Mouse (Mus musculus) midbrain, postnatal 0 days (tissue): Measurements from ENCODE around the gene Daam2. TPM values are rescaled to one million over a fixed set of nuclear protein-coding genes. Genes with fewer than 3 reads are reported as not detected.

Experiments used
- ATAC-seq: fragments of 200-750 bp; cut with Nextera tagmentation; 2 replicates; pipeline ENCODE4 v1.8.0; 2017; ENCODE audit warnings: moderate number of reproducible peaks, mild to moderate bottlenecking, moderate TSS enrichment, moderate library complexity; ENCODE audit not compliant: low FRiP score
- DNase-seq: peaks from one replicate; pipeline ENCODE4 v3.0.0-alpha.2; 2015; ENCODE audit warnings: low spot score
- H3K27ac ChIP-seq: fragments of 300-500 bp; sonication (generic); 2 replicates; pipeline ENCODE4 v1.5.1; 2014; ENCODE audit warnings: low read depth, mild to moderate bottlenecking, low read length, mixed read lengths
- H3K27me3 ChIP-seq: fragments of 300-500 bp; sonication (generic); 2 replicates; pipeline ENCODE4 v1.6.1; 2014; ENCODE audit warnings: low read length, control low read depth, mixed read lengths; ENCODE audit not compliant: insufficient read depth
- H3K36me3 ChIP-seq: fragments of 300-500 bp; sonication (generic); 2 replicates; pipeline ENCODE4 v1.6.1; 2014; ENCODE audit warnings: low read length, control low read depth, mixed read lengths; ENCODE audit not compliant: insufficient read depth
- H3K4me1 ChIP-seq: fragments of 300-500 bp; sonication (generic); 2 replicates; pipeline ENCODE4 v1.6.1; 2014; ENCODE audit warnings: mild to moderate bottlenecking, control low read depth, antibody characterized with exemption, low read length, mixed read lengths; ENCODE audit not compliant: insufficient read depth
- H3K4me2 ChIP-seq: fragments of 300-500 bp; sonication (generic); 2 replicates; pipeline ENCODE4 v1.6.1; 2014; ENCODE audit warnings: low read depth, mild to moderate bottlenecking, low read length, mixed read lengths; ENCODE audit not compliant: poor library complexity, severe bottlenecking
- H3K4me3 ChIP-seq: fragments of 300-500 bp; sonication (generic); 2 replicates; pipeline ENCODE4 v1.5.1; 2014; ENCODE audit warnings: low read depth, mild to moderate bottlenecking, low read length, moderate library complexity
- H3K9ac ChIP-seq: fragments of 300-500 bp; sonication (generic); replicated peaks from 2 replicates; pipeline ENCODE4 v1.6.1; 2014; ENCODE audit warnings: mild to moderate bottlenecking, low read length, moderate library complexity, mixed read lengths; ENCODE audit not compliant: poor library complexity, severe bottlenecking
- H3K9me3 ChIP-seq: fragments of 300-500 bp; sonication (generic); 2 replicates; pipeline ENCODE4 v1.6.1; 2016; ENCODE audit warnings: low read length, control low read depth
- CTCF ChIP-seq: IDR thresholded peaks from 2 replicates; pipeline ENCODE4 v1.5.1; 2016; ENCODE audit warnings: antibody characterized with exemption, mild to moderate bottlenecking
- WGBS: fragments of 180-500 bp; shearing (Covaris S2); extraction: QIAGEN DNeasy Blood & Tissue Kit; methylation state at CpG from one replicate; pipeline ENCODE4 v1.1.7; 2014; 5-methylcytosine and 5-hydroxymethylcytosine counted together
- polyA plus RNA-seq: library from polyadenylated mRNA; unstranded; fragments of >200 nt; fragmentation: Nextera tagmentation; extraction: Ambion mirVana; gene quantifications from 2 replicates; pipeline ENCODE4 v1.2.1, GENCODE M21; 2015
- total RNA-seq: library from RNA; depleted of rRNA; stranded (reverse); fragments of >200 nt; gene quantifications from 2 replicates; pipeline ENCODE4 v1.2.3, GENCODE M21; 2014

Daam2 gene
- total and polyA plus RNA-seq, 2 experiments from 2014 or later: 1.7 to 12.5 TPM

DNA sequence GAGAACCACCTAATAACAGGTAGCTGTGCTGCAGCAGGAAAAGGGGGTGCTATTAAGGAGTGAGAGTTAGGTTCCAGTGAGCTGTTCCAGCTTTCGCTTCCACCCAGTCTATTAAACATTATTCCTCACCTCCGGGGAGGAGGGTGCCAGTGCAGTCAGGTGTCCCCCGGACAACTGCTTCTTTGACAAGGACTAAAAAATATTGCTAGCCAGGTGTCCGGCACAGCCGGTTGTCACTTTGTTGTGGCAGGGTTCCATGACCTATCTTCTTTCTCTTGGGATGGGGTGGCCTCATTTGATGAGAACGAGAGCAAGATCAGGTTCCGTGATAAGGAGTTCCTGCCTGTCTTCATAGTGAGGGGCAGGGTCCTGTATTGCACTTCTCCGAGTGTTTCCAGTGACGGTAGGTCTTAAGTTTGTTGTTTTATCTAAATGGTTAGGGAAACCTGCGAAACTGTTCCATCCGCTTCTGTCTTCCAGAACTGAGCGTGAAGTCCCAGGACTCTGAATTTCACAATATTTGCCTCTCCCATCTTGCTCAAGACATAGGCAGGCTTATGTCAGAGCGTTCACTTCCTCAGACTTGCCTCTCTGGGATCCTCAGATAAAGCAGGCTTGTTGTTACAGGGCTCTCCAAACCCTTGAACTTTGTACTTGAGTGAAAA, 135.3 kb downstream of the Daam2 start:
- H3K9ac ChIP-seq: peak overlapping the region; percentile 78
- peak overlapping the region; percentile 72 for H3K4me3 ChIP-seq
- no peak for DNase-seq
- H3K4me1 ChIP-seq: peaks cover 6% of the 10 kb centered on the region; the same call in 1 of the 2 replicates
- H3K9me3 ChIP-seq: no peaks in the 10 kb centered on the region
- H3K27ac ChIP-seq: peak overlapping the region; percentile 48; the same call in 1 of the 2 replicates
- no peaks in the 10 kb centered on the region for H3K36me3 ChIP-seq
- peak; percentile 20; the same call in 1 of the 2 replicates for ATAC-seq
- WGBS: 60% methylated on average over 13 of the region's 13 CpGs
- peak overlapping the region; percentile 95 for H3K4me2 ChIP-seq
- no peaks in the 10 kb centered on the region for H3K27me3 ChIP-seq
- TF ChIP-seq CTCF: no peak

DNA sequence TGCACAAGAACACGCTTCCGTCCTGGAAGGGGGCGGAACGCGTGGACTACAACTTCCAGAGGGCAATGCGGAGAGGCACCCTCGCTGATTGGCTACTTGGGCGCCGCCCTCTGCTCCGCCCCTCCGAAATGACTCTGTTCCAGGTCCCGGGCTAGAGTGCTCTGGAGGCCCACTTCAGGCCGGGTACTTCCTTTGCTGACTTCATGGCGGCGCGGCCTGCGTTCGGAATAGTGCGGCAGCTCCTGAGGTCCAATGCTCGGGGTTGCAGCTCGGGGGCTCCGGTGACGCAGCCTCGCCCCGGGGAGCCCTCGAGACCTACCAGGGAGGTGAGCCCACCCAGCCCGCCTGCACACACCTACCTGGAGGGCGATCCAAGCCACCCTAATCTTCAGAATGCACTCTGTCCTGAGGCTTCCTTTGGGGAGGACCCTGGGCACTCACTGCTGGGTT, 135.9 kb downstream of the Daam2 start, which contains the start of gene Mocs1:
Mocs1 (plus strand) TSS at position 124 of the 450 bp plus-strand sequence.
- DNase-seq (peak; percentile 95), ATAC-seq (peak; percentile 97)
- H3K4me2 ChIP-seq: peak within 1 kb of the TSS; percentile 95
- no peaks in the 10 kb centered on the region for H3K9me3 ChIP-seq
- under 1% methylated on average over 24 of the region's 28 CpGs for WGBS
- H3K27ac ChIP-seq: peak within 1 kb of the TSS; percentile 48; the same call in 1 of the 2 replicates
- H3K9ac ChIP-seq: peak within 1 kb of the TSS; percentile 78
- peak within 1 kb of the TSS; percentile 72 for H3K4me3 ChIP-seq
- no peaks in the 10 kb centered on the region for H3K27me3 ChIP-seq
- peaks cover 6% of the 10 kb centered on the region; the same call in 1 of the 2 replicates for H3K4me1 ChIP-seq
- H3K36me3 ChIP-seq: no peaks in the 10 kb centered on the region
- no peak for TF ChIP-seq CTCF

DNA sequence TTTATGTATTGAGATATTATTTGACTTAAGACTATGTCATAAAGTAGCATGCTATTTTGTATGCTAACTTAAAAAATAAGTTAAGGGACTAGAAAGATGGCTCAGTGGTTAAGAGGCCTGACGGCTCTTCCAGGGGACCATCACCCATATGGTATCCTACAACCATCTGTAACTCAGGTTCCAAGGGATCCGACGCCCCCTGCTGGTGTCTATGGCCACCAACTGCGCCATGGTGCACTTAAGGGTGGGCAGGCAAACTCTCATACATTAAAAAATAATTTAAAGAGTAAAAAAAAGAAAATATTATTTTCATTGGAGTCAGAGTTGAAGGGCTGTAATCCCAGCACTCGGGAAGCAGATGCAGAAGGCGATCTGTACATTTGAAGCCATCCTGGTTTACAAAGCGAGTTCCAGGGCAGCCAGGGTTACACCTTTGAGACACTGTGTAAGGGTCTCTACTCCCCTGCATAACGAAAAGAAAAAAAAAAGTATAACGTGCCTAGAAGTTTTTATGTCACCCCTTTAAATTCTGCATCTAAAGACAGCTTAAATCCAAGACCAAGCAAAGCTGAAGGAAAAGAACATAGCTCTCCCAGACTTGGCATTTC, 136.4 kb downstream of the Daam2 start:
- H3K36me3 ChIP-seq: no peaks in the 10 kb centered on the region
- no peak overlapping the region for H3K9ac ChIP-seq
- peaks cover 6% of the 10 kb centered on the region; the same call in 1 of the 2 replicates for H3K4me1 ChIP-seq
- H3K4me3 ChIP-seq: peak overlapping the region; percentile 72
- H3K27me3 ChIP-seq: no peaks in the 10 kb centered on the region
- no peak overlapping the region for H3K27ac ChIP-seq
- ATAC-seq (peak; percentile 4; the same call in 1 of the 2 replicates), DNase-seq (no peak)
- H3K4me2 ChIP-seq: peak overlapping the region; percentile 95
- WGBS: 19% methylated on average over 9 of the region's 9 CpGs
- peak; percentile 56 for TF ChIP-seq CTCF
- no peaks in the 10 kb centered on the region for H3K9me3 ChIP-seq

DNA sequence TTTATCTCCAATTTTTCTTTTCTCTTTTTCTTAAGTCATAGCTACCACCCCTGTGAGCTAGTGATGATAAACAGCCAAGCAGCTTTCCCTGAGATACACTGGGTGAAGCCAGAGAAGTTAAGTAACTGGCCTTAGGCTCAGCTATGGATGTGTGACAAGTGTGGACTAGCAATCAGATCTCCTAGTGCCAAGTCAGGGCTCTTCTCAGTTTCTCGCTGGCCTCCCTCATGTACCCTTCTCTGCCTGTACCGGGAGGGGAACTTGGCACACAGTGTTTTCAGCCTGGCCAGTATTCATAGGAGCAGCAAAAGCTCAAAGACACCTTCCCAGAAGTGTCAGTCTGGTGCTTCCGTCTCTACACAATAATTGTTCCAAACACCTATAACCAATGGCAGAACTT, 140.3 kb downstream of the Daam2 start:
- Histone ChIP-seq H3K36me3 (no peaks in the 10 kb centered on the region), H3K4me3 (no peak overlapping the region), H3K9ac (no peak overlapping the region), H3K4me1 (0 out of 2 replicates have a peak, but pooled peaks cover 2% of the 10 kb centered on the region), H3K27me3 (no peaks in the 10 kb centered on the region), H3K9me3 (no peaks in the 10 kb centered on the region), H3K27ac (no peak overlapping the region), H3K4me2 (no peak overlapping the region)
- DNase-seq (no peak), ATAC-seq (no peak)
- no peak for TF ChIP-seq CTCF
- WGBS: 88% methylated on average over 3 of the region's 3 CpGs

DNA sequence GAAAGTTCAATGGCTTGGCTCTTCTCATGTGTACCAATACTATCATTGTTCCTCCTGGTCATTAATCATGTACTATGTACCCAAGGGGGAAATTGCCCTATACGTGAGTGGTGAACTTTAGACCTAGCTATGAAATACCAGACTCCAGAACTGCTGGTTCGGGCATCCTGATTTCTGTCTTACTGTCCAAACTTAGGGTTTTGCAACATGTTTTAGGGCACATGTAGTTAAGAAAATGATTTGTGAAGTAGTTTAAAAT, 141.1 kb downstream of the Daam2 start:
- 92% methylated on average over 2 of the region's 2 CpGs for WGBS
- no peaks in the 10 kb centered on the region for H3K36me3 ChIP-seq
- no peak for DNase-seq
- H3K4me1 ChIP-seq: no peaks in the 10 kb centered on the region
- ATAC-seq: no peak
- no peaks in the 10 kb centered on the region for H3K27me3 ChIP-seq
- H3K27ac ChIP-seq: no peak overlapping the region
- H3K9me3 ChIP-seq: no peaks in the 10 kb centered on the region
- no peak overlapping the region for H3K9ac ChIP-seq
- no peak for TF ChIP-seq CTCF
- H3K4me2 ChIP-seq: no peak overlapping the region
- no peak overlapping the region for H3K4me3 ChIP-seq
